Mouse (Mus musculus) adrenal gland, adult 18-20 months (tissue): ENCODE data around the gene Gm21292. TPM values are rescaled to one million over a fixed set of nuclear protein-coding genes. Genes with fewer than 3 reads are reported as not detected.
"Not testable (repeated sequence)": the region's sequence is repeated elsewhere in the genome, so short reads cannot be mapped to it uniquely, and the experiment has no call there.

Source experiments
- DNase-seq, 2 experiments: peaks; one replicate each; pipeline ENCODE4 v3.0.0; 2021 to 2022; ENCODE audit warnings: low spot score in 2 of 2
- long read RNA-seq, 2 experiments: library from polyadenylated mRNA; stranded (forward); transcript quantifications; one replicate each; pipeline ENCODE4 v2.0.0; 2021
- total RNA-seq, 2 experiments: library from RNA; stranded (reverse); gene quantifications; 1 replicate in 1 of 2; 2 replicates in 1 of 2; pipeline ENCODE4 v1.2.3; 2021

Gm21292 gene
- total RNA-seq = not detected
- long read RNA-seq, experiment 1 = 0 reads
- long read RNA-seq, experiment 2 = 0 reads

GRCm38 (mm10) chrY:9133824-9134223 is at the start of gene Gm21292:
Gm21292 (minus strand) TSS chrY:9133924.
- not testable (repeated sequence) for DNase-seq

Other genes starting within 250 kb of the Gm21292 start
- not detected for gene Gm21721, start 68.3 kb upstream of the Gm21292 start, total RNA-seq
- not detected for gene Gm21812, start 213.3 kb upstream of the Gm21292 start, total RNA-seq